Mouse (Mus musculus): ENCODE data around the gene Gadd45b.

The Gadd45b gene

DNA sequence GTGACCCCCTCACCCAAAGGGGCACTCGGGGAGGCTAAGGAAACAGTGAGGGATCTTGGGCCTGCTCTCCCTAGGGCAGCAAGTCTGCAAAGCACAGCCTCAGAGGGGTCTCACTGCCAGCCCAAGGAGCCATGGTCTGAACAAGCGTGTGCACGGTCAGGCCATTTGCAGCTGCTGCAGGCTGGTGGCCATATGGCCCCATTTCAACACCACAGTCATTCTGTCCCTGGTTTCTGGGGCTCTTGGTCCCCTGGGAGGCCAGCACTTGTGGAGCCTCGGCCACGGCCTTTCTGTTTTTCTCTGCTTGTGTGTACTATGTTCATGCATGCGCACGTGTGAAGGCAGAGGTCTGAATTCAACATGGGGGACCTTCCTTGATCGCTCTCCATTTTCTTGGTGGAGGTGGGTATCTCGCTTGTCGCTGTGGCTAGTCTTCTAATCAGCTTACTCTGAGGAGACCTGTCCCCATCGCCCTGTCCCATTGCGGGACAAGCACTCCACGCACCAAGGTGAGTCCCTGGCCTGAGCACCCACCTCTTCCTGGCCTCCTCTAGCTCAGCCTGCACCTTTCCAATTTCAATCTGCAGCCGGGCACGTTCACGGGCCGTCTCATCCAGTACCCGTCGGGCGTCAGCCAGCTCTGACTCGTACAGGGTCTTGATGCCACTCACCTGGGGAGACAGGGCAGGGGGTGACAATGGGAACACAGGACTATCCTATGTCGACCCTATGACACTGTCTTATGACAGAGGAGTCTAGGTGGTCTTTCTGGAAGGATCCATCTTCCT lies 20.3 kb upstream of the Gadd45b start:
- DNase-seq (ENCODE audit: low read depth, low spot score) = no peak

DNA sequence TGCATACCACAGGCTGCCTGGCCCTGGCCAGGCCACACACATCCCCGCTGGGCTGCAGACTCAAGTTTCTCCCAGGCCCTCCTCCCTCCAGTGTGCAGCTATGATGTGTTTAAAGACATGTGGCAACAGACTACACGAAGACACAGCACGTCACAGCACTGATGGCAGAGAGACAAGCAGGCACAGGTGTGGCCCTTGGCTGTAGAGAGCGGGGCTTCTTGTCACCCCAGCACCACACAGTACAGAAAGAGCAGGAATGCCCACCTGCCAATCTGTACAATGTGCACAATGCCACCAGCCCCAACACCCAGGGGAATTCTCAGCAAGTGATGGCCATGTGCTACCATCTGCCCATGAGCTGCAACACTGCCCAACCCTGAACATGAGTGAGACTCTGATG lies 18.5 kb upstream of the Gadd45b start:
- no peak for DNase-seq (ENCODE audit: low read depth, low spot score)

GRCm38 (mm10) chr10:80911891-80912290 lies 18.0 kb upstream of the Gadd45b start:
- DNase-seq (ENCODE audit: low read depth, low spot score) = no peak

DNA sequence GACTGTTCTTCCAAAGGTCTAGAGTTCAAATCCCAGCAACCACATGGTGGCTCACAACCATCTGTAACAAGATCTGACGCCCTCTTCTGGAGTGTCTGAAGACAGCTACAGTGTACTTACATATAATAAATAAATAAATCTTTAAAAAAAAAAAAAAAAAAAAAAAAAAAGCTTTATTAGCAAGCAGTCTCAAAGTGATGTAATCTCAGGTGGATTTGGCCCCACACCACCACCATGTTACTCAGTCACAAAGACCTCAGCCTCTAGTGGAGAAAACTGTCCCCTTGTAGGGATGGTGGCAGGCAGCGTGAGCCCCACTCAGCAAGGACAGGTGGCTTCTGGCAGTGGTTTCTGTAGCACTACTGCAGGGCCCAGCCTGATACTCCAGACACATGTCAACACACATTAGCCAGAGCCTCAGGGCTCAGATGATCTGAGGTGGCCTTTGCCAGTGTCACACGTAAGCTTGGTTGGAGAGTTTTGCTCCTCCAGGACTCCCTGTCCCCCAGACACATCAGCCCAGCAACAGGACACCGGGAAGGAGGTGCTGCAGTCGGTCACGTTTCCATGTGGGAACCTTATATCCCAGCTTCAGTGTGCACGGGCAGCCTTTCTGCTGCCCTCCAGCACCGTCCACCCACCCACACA lies 16.4 kb upstream of the Gadd45b start:
- no peak for DNase-seq (ENCODE audit: low read depth, low spot score)

- no peak for DNase-seq (ENCODE audit: low read depth, low spot score)
These were observed 15.6 kb upstream of the Gadd45b start for GRCm38 (mm10) chr10:80914253-80914656.

DNA sequence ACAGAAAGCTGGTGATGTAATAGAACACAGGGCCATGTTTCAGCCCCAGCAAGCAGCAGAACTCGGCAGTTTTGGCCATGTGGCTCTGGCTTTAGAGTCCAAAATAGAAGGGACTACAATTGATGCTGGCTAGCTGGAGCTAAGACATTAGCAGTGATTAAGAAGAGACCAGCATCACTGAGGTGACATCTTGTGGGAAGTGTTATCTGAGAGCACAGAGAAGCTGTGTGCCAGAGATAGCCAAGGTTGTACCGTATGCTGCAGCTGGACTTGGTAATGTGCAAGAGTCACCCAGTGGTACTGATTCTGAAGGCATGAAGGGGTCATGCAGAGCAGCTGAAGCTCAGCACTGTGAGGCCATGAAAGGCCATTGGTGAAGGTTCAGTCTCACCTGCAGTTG lies 14.6 kb upstream of the Gadd45b start:
- DNase-seq (ENCODE audit: low read depth, low spot score) = no peak

DNA sequence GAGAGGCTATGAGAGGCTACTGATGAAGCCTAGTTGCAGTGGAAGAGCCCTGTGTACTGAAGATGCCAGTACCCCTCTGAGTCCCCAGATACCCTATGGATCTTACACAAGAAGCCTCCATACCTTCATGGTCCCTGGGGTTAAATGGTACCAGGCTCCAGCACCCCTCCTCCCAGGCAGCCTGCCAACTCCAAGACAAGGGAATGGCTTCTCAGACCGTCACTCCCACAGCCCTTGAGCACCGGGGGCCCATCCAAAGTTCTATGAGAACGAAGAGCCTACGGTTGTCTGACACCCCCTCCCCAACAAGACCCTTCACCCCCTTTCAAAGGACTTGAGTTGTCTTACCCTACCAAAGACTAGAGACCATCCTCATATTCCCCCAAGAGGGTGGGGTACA lies 14.1 kb upstream of the Gadd45b start:
- DNase-seq (ENCODE audit: low read depth, low spot score) = no peak

- peak; percentile 50 for DNase-seq (ENCODE audit: low read depth, low spot score)
These were observed 12.5 kb upstream of the Gadd45b start for GRCm38 (mm10) chr10:80917336-80917778.

DNA sequence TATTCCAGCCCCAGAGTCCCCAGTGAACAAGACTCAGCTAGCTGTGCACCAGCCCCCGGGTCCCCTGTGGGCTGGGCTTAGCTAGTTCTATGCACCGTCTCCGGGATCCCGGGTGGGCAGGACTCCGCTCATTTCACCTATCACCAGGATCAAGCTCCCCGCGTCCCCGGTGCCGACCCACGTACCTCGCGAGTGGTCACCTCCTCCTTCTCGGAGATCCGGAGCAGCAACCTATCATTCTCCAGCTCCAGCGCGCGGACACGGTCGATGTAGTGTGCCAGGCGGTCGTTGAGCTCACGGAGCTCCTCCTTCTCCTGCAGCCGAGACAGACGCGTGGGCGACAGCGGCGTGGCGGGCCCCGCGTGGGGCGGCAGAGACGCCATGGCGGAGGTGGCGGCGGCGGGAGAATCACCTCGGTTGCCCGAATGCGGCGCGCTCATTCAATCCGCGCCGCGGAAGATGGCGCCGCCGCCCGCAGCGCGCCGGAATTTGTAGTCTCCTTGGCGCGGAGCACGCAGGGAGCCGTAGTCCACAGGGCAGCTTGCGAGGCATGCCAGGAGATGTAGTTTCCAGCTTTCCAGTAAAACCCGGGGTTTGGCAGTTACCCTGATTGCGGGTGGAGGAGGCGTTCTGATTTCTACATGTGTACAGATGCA lies 12.0 kb upstream of the Gadd45b start, which contains the start of gene Lmnb2:
Gene Lmnb2, minus strand, starts transcription at position 467 of the 656 bp plus-strand sequence.
- DNase-seq (ENCODE audit: low read depth, low spot score) = peak; percentile 74

- DNase-seq (ENCODE audit: low read depth, low spot score) = no peak
These were observed 8.0 kb upstream of the Gadd45b start for GRCm38 (mm10) chr10:80921923-80922322.

- DNase-seq (ENCODE audit: low read depth, low spot score) = no peak
These were observed 4.4 kb upstream of the Gadd45b start for GRCm38 (mm10) chr10:80925472-80925871.

- peak; percentile 96 for DNase-seq (ENCODE audit: low read depth, low spot score)
These were observed 1.1 kb upstream of the Gadd45b start for GRCm38 (mm10) chr10:80928586-80929298.

DNA sequence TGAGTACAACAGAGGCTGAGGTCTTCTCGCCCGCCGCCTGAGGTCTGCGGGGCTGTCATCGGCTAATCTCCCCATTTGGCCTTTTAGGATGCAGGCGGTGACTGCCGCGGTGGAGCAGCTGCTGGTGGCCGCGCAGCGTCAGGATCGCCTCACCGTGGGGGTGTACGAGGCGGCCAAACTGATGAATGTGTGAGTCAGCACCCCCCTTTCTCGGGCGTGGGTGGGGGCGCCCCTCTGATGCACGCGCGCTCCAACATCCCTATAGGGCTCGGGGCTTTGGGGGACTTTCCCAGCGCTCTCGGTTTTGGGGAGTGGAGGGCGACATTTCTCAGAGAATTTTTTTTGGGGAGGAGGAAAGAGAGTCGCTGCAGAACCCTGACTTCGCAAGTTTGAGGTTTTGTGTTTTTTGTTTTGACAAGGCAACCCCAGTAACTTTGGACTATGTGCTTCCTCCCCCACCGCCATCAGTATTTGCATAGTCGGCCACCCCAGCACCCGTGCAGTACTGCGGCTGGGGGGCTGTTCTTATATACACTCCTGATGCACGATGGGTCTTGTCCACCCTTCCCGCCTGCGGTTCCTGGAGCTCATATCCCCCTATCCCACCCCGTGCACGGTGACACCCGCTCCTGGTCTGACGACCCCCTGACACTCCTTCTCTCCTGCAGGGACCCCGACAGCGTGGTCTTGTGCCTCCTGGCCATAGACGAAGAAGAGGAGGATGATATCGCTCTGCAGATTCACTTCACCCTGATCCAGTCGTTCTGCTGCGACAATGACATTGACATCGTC lies 684 bp downstream of the Gadd45b start:
- DNase-seq (ENCODE audit: low read depth, low spot score) = peak; percentile 84

DNA sequence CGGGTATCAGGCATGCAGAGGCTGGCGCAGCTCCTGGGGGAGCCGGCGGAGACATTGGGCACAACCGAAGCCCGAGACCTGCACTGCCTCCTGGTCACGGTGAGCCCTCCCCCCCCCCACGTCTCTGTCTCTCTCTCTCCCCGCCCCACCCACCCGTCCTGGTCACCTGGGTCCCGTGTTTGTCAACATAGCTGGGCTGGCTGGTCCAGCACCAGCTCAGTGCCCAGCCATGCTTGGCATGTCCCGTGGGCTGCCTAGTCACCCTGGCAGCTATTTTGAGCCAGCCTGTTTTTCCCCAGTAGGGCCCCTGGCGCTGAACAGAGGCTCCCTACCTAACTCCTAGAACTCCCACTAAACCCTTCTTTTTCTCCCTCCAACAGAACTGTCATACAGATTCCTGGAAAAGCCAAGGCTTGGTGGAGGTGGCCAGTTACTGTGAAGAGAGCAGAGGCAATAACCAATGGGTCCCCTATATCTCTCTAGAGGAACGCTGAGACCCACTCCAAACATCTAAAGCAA lies 1.3 kb downstream of the Gadd45b start:
- peak; percentile 48 for DNase-seq (ENCODE audit: low read depth, low spot score)

DNA sequence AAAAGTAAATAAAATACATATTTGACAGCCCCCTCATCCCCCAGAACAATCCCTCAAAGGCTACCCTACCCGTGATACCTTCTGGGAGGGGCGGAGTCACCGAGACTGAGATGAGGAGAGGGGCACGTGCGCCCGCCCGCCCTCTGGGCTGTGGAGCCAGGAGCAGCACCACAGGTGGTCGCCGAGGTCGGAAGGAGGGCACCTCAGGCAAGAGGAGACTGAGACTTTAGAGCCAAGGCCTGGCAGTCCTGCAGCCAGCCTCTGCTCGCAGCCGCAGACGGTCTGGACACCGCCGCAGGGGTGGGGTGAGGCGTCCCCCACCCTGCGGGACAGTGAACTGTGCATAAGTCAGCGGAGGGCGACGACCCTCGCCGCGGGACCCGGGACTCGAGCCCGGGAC lies 1.8 kb downstream of the Gadd45b start:
- DNase-seq (ENCODE audit: low read depth, low spot score) = peak; percentile 45

- DNase-seq (ENCODE audit: low read depth, low spot score) = peak; percentile 73
These were observed 2.3 kb downstream of the Gadd45b start for GRCm38 (mm10) chr10:80932206-80932605.

- DNase-seq (ENCODE audit: low read depth, low spot score) = peak; percentile 59
These were observed 3.0 kb downstream of the Gadd45b start for GRCm38 (mm10) chr10:80932700-80933420.

DNA sequence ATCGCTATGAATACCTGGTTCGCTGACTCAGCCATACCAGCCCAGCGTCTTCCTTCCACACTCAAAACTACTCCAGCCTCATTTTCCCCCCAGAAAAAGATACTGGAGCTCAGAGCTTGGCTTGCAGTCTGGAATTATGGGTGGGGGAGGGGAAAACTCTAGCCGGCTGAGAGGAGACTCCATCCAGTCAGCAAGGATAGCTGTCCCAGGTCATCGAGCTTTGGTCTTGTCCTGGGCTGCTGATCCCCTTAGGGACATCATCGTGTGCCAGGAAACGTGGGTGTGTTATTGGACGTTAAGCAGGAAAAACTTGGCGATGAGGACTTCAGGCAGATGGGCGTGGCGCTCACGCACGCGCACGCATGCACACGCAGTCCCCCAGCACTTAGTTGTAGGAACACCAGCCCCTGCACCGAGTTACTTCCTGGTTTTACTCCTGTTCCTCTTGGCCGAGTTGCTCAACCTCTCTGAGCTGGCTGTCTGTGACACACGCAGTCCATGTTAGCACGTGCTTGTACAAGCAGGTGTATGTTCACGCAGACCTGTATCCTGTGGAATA lies 3.6 kb downstream of the Gadd45b start:
- DNase-seq (ENCODE audit: low read depth, low spot score) = peak; percentile 52

- DNase-seq (ENCODE audit: low read depth, low spot score) = no peak
These were observed 4.5 kb downstream of the Gadd45b start for GRCm38 (mm10) chr10:80934136-80934985.

Data from CD4-positive, CD25-positive, alpha-beta regulatory T cell, adult 2 months (primary cell).